Mouse (Mus musculus) megakaryocyte, embryonic 14.5 days (primary cell): ENCODE measurements around the gene Snap23. TPM values are rescaled to one million over a fixed set of nuclear protein-coding genes. Genes with fewer than 3 reads are reported as not detected.

Experiments
- H3K27me3 ChIP-seq: replicated peaks from 2 replicates; pipeline ENCODE3; 2012; ENCODE audit warnings: inconsistent platforms
- H3K36me3 ChIP-seq: replicated peaks from 2 replicates; pipeline ENCODE3; 2012; ENCODE audit warnings: low read length, inconsistent platforms, mixed read lengths
- H3K4me1 ChIP-seq: 2 replicates; pipeline ENCODE4 v1.6.1; 2012; ENCODE audit warnings: inconsistent platforms
- H3K4me3 ChIP-seq: replicated peaks from 2 replicates; pipeline ENCODE3; 2012; ENCODE audit warnings: moderate library complexity, mild to moderate bottlenecking, inconsistent platforms
- H3K9me3 ChIP-seq: 2 replicates; pipeline ENCODE4 v1.6.1; 2012; ENCODE audit warnings: inconsistent platforms
- FLI1 ChIP-seq: IDR thresholded peaks from 2 replicates; pipeline ENCODE4 v1.6.1; 2012; ENCODE audit warnings: low read length, inconsistent platforms, mixed read lengths
- GATA1 ChIP-seq: IDR thresholded peaks from 3 replicates; pipeline ENCODE4 v1.6.1; 2012; ENCODE audit warnings: mixed read lengths, low read length, inconsistent platforms, borderline replicate concordance
- polyA plus RNA-seq: library from polyadenylated mRNA; stranded (reverse); fragments of >175 nt; gene quantifications from 2 replicates; pipeline ENCODE4 v1.2.3, GENCODE M21; 2012; ENCODE audit warnings: low replicate concordance; ENCODE audit not compliant: insufficient read depth

The Snap23 gene
- 4.7 and 18.1 TPM in 2 replicates for polyA plus RNA-seq

DNA sequence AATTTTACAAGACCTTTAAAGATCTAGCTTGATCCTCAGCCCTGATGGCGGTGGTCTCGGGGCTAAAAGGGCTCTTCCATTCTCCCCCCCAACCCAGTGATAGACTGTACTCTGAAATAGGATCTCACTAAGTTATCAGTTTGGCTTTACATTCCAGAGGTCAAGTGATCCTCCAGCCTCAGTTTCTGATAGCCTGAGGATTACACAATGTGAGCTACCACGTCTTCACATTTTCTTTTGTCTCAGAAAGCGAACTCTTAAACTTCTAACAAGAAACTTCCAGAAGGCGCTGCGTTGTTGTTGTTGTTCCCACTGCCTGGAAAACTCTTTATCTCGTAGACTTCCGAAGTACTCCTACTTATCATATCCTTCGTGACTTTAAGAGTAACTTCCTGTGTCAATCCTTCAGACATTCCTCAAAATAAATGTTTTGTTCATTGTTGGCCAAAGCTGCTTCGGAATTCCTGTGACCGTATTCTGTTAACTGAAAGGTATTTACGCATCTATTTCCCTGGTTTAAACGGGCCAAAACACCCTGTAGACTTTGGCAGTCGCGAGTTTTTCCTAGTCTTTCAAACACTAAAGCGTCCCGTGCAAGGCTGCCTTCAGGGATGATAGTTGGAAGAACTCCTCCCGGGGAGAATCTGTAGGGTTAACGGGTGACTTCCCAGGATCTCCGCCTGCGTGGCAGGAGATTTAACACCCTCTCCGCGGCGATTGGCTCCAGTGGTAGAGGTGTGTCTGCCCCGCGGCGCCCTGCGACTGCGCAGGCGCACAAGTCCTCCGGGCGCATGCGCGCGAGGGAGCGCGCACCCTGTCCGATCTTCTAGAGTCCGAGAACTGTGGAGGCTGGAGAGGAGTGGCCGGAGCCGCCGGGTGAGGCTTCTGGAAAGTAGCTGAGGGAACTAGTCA lies at the start of gene Snap23:
Gene Snap23, plus strand, starts transcription at position 786 of the 912 bp plus-strand sequence.
- Histone ChIP-seq H3K27me3 (no peaks in the 10 kb centered on the region), H3K9me3 (no peaks in the 10 kb centered on the region), H3K36me3 (peaks cover 21% of the 10 kb centered on the region), H3K4me1 (peaks cover 57% of the 10 kb centered on the region), H3K4me3 (peak within 1 kb of the TSS; percentile 93)
- TF ChIP-seq GATA1 (no peak), FLI1 (no peak)

DNA sequence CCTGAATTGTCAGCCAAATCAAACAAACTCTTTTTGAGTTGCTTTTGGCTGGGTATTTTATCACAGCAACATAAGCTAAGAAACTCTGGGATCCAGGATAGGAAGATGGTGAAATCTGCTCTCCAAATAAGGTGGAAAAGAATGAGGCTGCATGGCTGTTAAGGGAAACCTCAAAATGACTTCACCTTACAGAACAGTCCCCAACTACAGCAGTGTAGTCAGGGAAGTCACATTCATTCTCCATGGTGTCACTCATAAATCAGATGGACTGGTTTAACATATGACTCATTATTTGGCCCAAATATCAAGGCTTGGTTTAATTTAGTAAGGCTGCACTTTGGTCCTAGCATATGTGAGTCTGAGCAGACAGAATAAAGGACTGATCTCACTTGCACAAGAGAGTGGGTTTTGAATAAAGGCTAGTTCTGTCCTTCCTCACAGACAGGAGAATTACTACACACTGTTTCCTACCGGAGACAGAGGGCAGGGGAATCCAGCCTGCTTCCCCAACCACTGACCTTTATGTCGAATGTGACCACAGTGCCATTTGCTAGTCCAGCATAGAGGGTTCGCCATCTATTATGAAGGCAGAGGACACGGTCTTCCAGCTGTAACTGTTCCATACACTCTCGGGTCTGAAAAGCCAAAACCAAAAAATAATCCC lies 48.8 kb upstream of the Snap23 start:
- no peak overlapping the region for H3K4me3 ChIP-seq
- TF ChIP-seq GATA1 (no peak), FLI1 (no peak)
- no peaks in the 10 kb centered on the region for H3K27me3 ChIP-seq
- H3K9me3 ChIP-seq: no peaks in the 10 kb centered on the region
- H3K4me1 ChIP-seq: no peaks in the 10 kb centered on the region; the same call in 1 of the 2 replicates
- peaks cover 95% of the 10 kb centered on the region for H3K36me3 ChIP-seq

DNA sequence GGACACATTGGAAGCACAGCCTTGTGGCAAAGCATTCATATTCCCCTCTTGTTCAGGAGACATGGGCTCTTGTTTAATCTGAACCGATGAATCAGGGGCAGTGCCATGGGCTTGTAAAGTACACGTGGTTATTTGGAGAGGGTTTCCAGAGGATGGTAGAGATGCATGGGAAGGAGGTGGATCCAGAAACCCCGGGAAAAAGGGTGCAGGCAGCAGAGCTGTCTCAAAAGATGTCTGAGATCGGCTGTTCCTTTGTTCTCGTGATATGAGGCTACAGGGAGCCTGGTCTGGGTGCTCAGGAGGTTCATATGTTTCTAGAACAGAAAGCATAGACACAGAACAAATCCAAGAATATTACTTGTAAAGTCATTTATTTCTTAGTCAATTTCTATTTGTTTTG lies 40.7 kb upstream of the Snap23 start:
- Histone ChIP-seq H3K9me3 (no peaks in the 10 kb centered on the region), H3K27me3 (no peaks in the 10 kb centered on the region), H3K4me1 (peaks cover 39% of the 10 kb centered on the region), H3K4me3 (no peak overlapping the region), H3K36me3 (peaks cover 93% of the 10 kb centered on the region)
- TF ChIP-seq GATA1: no peak
- TF ChIP-seq FLI1: no peak

DNA sequence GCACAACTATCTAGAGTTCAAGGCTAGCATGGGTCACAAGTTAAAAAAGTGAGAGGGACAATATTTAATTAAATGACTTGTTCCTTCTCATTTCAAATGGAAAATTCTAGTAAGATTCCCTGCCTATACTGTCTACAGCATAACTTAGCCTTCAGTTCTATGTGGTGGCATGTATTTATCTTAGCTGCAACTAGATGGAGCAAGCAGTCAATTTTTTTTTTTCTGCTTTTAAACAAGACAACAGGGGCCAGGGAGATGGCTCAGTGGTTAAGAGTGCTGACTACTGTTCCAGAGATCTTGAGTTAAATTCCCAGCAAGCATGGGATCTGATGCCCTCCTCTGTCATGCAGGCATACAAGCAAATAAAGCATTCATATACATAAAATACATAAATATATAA lies 37.9 kb upstream of the Snap23 start:
- H3K27me3 ChIP-seq: no peaks in the 10 kb centered on the region
- no peak overlapping the region for H3K4me3 ChIP-seq
- no peaks in the 10 kb centered on the region for H3K9me3 ChIP-seq
- peaks cover 94% of the 10 kb centered on the region for H3K36me3 ChIP-seq
- TF ChIP-seq GATA1 (no peak), FLI1 (no peak)
- peaks cover 44% of the 10 kb centered on the region for H3K4me1 ChIP-seq

DNA sequence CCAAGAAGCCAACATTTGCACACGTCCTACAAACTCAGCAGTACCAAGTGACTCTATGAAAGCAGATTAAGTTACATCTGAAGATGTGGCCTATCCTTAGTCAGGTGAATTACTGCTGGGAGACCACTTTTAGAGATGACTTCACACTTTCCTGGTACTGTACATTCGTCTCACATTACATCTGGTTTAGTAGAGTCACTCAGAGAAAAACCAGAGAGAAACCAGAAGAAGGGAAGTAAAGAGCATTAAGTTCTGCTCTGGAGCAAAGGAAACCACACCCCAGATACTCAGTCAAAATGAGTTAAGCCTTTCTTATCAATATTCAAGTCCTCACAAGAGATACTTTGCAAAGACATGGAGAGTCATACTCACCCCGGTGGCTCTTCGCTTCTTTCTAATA lies 36.2 kb upstream of the Snap23 start:
- H3K36me3 ChIP-seq: peaks cover 94% of the 10 kb centered on the region
- no peaks in the 10 kb centered on the region for H3K9me3 ChIP-seq

DNA sequence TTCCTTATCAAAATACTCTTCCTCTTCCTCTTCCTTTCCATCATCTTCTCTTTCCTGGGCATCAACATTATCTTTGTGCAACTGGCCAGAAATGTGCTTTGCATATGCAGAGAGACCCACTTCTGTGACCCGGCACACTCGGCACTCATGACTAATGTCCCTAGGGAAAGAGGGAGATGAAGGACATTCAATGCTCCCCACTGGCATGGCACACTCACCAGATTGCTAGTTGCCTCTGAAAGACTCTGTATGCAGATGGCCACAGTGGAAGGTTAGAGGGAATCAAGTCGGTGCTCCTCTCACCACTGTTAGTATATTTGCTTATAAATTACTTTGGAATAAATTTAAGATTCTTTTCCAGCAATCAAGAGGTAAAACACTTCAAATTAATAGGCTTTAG lies 28.1 kb upstream of the Snap23 start:
- no peaks in the 10 kb centered on the region for H3K27me3 ChIP-seq
- peaks cover 17% of the 10 kb centered on the region for H3K4me1 ChIP-seq
- H3K4me3 ChIP-seq: peak overlapping the region; percentile 42
- no peaks in the 10 kb centered on the region for H3K9me3 ChIP-seq
- H3K36me3 ChIP-seq: peaks cover 68% of the 10 kb centered on the region
- no peak for TF ChIP-seq FLI1
- no peak for TF ChIP-seq GATA1

More for the DNA sequence above, 36.2 kb upstream of the Snap23 start:
- no peaks in the 10 kb centered on the region for H3K27me3 ChIP-seq
- H3K4me3 ChIP-seq: no peak overlapping the region
- peaks cover 44% of the 10 kb centered on the region for H3K4me1 ChIP-seq
- TF ChIP-seq GATA1 (no peak), FLI1 (no peak)

DNA sequence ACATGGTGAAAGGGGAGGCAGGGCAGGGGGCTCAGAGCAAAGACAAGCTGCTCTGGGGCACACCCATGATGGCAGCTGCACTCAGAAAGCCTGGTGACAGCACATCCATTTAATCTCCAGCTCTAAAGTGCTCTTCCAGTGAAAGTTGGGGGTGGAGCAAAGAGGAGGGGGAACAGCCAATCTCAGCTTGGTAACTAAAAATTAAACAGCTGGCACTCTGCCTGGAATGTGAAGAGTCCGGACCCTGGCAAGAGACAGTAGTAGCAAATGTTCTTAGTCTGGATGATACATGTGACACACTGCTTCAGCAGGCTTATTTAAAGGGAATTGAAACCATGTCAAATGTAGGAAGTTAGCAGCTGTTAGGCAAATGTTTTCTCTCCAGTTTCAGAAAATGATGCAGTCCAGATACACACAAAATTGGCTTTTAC lies 27.7 kb upstream of the Snap23 start:
- no peak overlapping the region for H3K4me3 ChIP-seq
- no peaks in the 10 kb centered on the region for H3K27me3 ChIP-seq
- TF ChIP-seq GATA1 (no peak), FLI1 (no peak)
- peaks cover 20% of the 10 kb centered on the region for H3K4me1 ChIP-seq
- H3K9me3 ChIP-seq: no peaks in the 10 kb centered on the region
- H3K36me3 ChIP-seq: peaks cover 68% of the 10 kb centered on the region

DNA sequence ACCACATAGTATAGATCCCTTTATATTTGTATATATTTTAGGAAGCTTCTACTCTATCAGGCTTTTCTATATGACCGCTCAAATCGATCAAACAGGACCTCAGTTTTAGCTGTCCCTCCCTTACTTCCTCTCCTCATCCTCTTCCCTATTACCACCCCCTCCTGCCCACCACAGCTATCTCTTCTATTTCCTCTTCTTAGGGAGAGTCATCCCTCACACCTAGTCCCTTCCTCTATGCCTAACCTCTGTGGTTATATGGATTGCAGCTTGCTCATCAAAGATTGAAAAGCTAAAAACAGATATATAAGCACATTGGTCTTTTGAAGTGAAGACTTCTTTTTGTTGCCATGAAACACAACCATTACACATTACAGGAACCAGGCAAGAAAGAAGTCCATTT lies 22.7 kb upstream of the Snap23 start:
- H3K4me1 ChIP-seq: peaks cover 19% of the 10 kb centered on the region
- H3K4me3 ChIP-seq: no peak overlapping the region
- H3K27me3 ChIP-seq: no peaks in the 10 kb centered on the region
- TF ChIP-seq GATA1 (no peak), FLI1 (no peak)
- peaks cover 67% of the 10 kb centered on the region for H3K36me3 ChIP-seq
- H3K9me3 ChIP-seq: no peaks in the 10 kb centered on the region

DNA sequence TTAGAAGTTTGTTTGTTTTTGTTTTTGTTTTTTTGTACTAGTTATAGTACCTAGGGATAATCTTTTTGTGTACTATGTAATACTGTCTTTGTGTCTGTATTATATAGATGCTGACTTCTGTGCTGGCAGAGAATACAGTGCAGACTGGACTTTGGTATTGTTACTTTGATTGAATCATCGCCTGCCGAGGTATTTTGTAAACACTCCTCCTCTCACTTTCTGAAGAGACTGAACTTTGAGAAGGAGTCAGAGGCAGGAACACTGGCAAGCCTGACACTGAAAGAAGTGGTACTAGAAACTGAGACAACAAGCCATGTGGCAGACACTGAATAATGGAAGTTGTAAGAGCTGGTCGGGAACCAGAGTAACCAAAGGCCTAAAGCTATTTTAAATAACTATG lies 10.6 kb upstream of the Snap23 start:
- TF ChIP-seq FLI1: no peak
- TF ChIP-seq GATA1: no peak
- H3K36me3 ChIP-seq: peaks cover 52% of the 10 kb centered on the region
- H3K27me3 ChIP-seq: no peaks in the 10 kb centered on the region
- H3K9me3 ChIP-seq: no peaks in the 10 kb centered on the region
- H3K4me3 ChIP-seq: no peak overlapping the region
- H3K4me1 ChIP-seq: peaks cover 52% of the 10 kb centered on the region

DNA sequence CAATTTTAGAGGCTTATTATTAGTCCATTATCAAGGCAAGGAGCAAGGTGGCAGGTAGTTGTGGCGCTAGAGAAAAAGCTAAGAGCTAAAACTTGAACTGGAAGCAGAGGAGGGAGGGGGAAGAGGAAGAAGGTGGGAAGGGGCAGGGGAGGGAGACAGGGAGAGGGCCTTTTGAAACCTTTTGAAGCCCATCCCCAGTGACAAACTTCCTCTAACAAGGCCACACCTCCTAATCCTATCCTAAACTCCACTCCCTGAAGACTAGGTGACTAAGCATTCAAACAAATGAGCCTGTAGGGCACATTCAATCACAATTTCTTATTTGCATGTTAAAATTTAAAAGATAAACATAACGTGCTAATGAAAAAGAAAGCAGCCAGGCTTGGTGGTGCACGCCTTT lies 8.7 kb upstream of the Snap23 start:
- no peak for TF ChIP-seq GATA1
- no peak for TF ChIP-seq FLI1
- Histone ChIP-seq H3K27me3 (no peaks in the 10 kb centered on the region), H3K4me1 (peaks cover 51% of the 10 kb centered on the region), H3K36me3 (peaks cover 35% of the 10 kb centered on the region), H3K9me3 (no peaks in the 10 kb centered on the region), H3K4me3 (peak overlapping the region; percentile 69)
